Mouse (Mus musculus) B cell, adult 67 days (primary cell): ENCODE data around the gene Gng2. TPM values are rescaled to one million over a fixed set of nuclear protein-coding genes. Genes with fewer than 3 reads are reported as not detected.

ENCODE experiments used
- total RNA-seq, 2 experiments: library from RNA; stranded (reverse); gene quantifications; 4 replicates each; pipeline ENCODE4 v1.2.4; 2023

Gng2 gene
- 100 to 1,000 TPM; 102 to 127 TPM for total RNA-seq

GRCm38 (mm10) chr14:19977271-19978024 is at the start of gene Gng2:
Gene Gng2, minus strand, starts transcription at chr14:19977627.

GRCm38 (mm10) chr14:19823321-19824142 is 153.9 kb downstream of the Gng2 start, which contains the start of gene Rtraf:
Gene Rtraf, minus strand, starts transcription at chr14:19823824.

Other genes with a start within 250 kb of the Gng2 start
- gene Nid2, start 226.4 kb downstream of the Gng2 start, total RNA-seq, result under 1 TPM; 0.17 to 0.18 TPM
- gene Rtraf, start 153.8 kb downstream of the Gng2 start, total RNA-seq, result 10 to 100 TPM; 51.4 to 54.8 TPM
- gene Saysd1, start 160.9 kb upstream of the Gng2 start, total RNA-seq, result 1 to 10 TPM; 3.7 to 8.4 TPM
- 10 to 100 TPM; 22.9 to 23.6 TPM for gene Kcnk5, start 204.2 kb upstream of the Gng2 start, total RNA-seq